Mouse (Mus musculus) kidney, postnatal 0 days (tissue): ENCODE data around the gene Celf6. TPM values are rescaled to one million over a fixed set of nuclear protein-coding genes. Genes with fewer than 3 reads are reported as not detected.

Source experiments
- ATAC-seq: fragments of 200-750 bp; cut with Nextera tagmentation; replicated peaks from 2 replicates; pipeline ENCODE4 v1.8.0; 2017; ENCODE audit warnings: low read depth, moderate number of reproducible peaks, moderate TSS enrichment, moderate library complexity; ENCODE audit not compliant: low FRiP score
- DNase-seq: peaks from one replicate; pipeline ENCODE4 v3.0.0-alpha.2; 2016; ENCODE audit warnings: low spot score
- H3K27ac ChIP-seq: fragments of 300-500 bp; sonication (generic); 2 replicates; pipeline ENCODE4 v1.5.1; 2014; ENCODE audit warnings: mild to moderate bottlenecking
- H3K27me3 ChIP-seq: fragments of 300-500 bp; sonication (generic); 2 replicates; pipeline ENCODE4 v1.6.1; 2014; ENCODE audit warnings: low read length, mixed read lengths; ENCODE audit not compliant: insufficient read depth
- H3K36me3 ChIP-seq: fragments of 300-500 bp; sonication (generic); 2 replicates; pipeline ENCODE4 v1.6.1; 2014; ENCODE audit warnings: low read length, mixed read lengths; ENCODE audit not compliant: insufficient read depth
- H3K4me1 ChIP-seq: fragments of 300-500 bp; sonication (generic); replicated peaks from 2 replicates; pipeline ENCODE4 v1.6.1; 2014; ENCODE audit warnings: antibody characterized with exemption, low read length, mixed read lengths; ENCODE audit not compliant: insufficient read depth
- H3K4me2 ChIP-seq: fragments of 300-500 bp; sonication (generic); 2 replicates; pipeline ENCODE4 v1.6.1; 2014; ENCODE audit warnings: mild to moderate bottlenecking, low read length, moderate library complexity, mixed read lengths
- H3K4me3 ChIP-seq: fragments of 300-500 bp; sonication (generic); replicated peaks from 2 replicates; pipeline ENCODE4 v1.5.1; 2014; ENCODE audit warnings: low read depth, low read length
- H3K9ac ChIP-seq: fragments of 300-500 bp; sonication (generic); 2 replicates; pipeline ENCODE4 v1.6.1; 2014; ENCODE audit warnings: low read depth, low read length
- H3K9me3 ChIP-seq: fragments of 300-500 bp; sonication (generic); replicated peaks from 2 replicates; pipeline ENCODE4 v1.6.1; 2016; ENCODE audit warnings: low read length, inconsistent platforms, mixed read lengths
- CTCF ChIP-seq: IDR thresholded peaks from 2 replicates; pipeline ENCODE4 v1.5.1; 2016; ENCODE audit warnings: antibody characterized with exemption, low read depth, mild to moderate bottlenecking, moderate library complexity
- WGBS: fragments of 180-500 bp; shearing (Covaris S2); extraction: QIAGEN DNeasy Blood & Tissue Kit; methylation state at CpG from one replicate; pipeline ENCODE4 v1.1.7; 2014; 5-methylcytosine and 5-hydroxymethylcytosine counted together
- polyA plus RNA-seq: library from polyadenylated mRNA; unstranded; fragments of >200 nt; fragmentation: Nextera tagmentation; extraction: Ambion mirVana; gene quantifications from 2 replicates; pipeline ENCODE4 v1.2.1, GENCODE M21; 2015

The Celf6 gene
- polyA plus RNA-seq, 1 experiment from 2014 or later: 0.14 TPM

DNA sequence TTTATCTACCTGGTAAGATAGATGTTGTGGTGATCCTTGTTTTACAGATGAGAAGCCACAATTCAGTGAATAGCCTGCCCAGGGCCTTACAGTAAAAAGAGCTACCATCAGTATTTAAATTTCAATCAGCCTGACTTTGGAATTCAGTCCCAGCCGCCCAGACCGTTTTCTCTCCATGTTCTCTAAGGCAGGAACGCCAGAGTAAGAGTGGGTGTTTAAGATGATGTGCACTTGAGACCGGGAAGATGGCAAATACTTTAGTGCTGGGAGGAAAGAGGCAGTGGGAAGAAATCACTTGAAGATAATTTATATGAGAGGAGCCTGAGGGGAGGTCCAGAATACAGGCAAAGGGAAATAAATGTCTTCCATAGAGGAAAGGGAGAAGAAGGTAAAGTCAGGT is 27.6 kb upstream of the Celf6 start:
- Histone ChIP-seq H3K9me3 (no peaks in the 10 kb centered on the region), H3K9ac (no peak overlapping the region), H3K27ac (no peak overlapping the region), H3K4me3 (no peak overlapping the region), H3K27me3 (no peaks in the 10 kb centered on the region), H3K4me2 (no peak overlapping the region), H3K4me1 (no peaks in the 10 kb centered on the region), H3K36me3 (no peaks in the 10 kb centered on the region)
- no peak for TF ChIP-seq CTCF
- ATAC-seq: no peak
- WGBS: 85% methylated on average over 4 of the region's 4 CpGs
- no peak for DNase-seq

DNA sequence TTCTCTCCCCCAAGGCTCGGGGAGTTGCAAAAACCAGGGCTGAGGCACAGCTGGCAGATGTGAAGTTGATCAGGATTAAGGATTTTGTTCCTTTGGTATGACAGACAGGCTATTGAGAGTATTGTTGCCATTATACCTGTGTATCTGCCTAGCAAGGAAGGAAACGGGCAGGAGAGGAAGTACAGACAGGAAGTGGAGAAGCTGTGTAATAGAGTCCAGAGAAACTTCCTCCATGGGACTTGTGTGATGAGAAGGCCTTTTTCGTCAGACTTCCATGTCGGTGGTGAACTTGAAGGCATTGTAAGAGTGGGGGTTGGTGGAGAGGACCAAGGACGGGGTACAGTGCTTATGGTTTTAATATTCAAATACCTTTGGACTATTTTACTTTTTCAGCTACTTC is 26.7 kb upstream of the Celf6 start:
- ATAC-seq (no peak), DNase-seq (no peak)
- H3K36me3 ChIP-seq: no peaks in the 10 kb centered on the region
- no peak overlapping the region for H3K4me3 ChIP-seq
- no peaks in the 10 kb centered on the region for H3K27me3 ChIP-seq
- H3K9me3 ChIP-seq: no peaks in the 10 kb centered on the region
- no peak overlapping the region for H3K4me2 ChIP-seq
- no peak for TF ChIP-seq CTCF
- H3K9ac ChIP-seq: no peak overlapping the region
- no peak overlapping the region for H3K27ac ChIP-seq
- H3K4me1 ChIP-seq: no peaks in the 10 kb centered on the region
- 78% methylated on average over 5 of the region's 5 CpGs for WGBS

DNA sequence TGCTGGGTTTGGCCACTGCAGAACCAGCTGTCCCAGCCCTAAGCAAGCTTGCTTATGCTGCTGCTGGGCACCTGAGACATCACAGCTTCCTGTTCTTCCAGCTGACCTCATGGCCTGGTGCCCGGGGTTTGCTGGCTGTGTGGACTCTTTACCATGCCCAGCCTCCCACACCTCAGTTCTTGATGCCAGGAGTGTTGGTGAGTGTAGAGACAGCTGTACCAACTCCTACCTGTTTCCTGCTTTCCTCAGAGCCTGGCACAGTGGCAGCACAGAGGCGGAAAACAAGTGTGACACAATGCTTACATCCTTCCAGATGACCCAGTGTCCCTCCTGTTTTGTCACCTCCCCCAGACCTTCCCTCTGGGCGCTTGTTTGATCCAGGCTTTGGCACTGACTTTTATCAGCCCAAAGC is 26.1 kb upstream of the Celf6 start:
- WGBS: 62% methylated on average over 3 of the region's 3 CpGs

DNA sequence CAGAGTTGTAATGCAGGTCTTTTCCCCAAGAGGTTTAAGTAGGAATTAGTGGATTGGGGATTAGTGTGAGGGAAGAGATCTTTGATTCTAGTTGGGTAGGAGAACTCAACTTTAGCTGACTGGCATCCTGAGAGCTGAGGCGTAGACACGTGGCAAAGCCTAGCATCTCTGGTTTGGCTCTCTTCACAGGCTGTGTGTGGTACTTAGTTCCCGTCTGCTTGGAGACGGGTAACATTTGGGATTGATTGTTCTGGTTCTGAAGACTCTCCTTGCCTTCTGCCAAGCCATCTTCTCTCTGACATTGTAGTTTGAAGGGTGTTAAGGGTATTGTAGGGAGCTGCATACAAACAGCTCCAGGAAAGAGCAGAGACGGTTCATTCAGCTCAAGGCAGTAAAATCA is 25.1 kb upstream of the Celf6 start:
- DNase-seq: no peak
- Histone ChIP-seq H3K9me3 (no peaks in the 10 kb centered on the region), H3K36me3 (no peaks in the 10 kb centered on the region), H3K4me2 (no peak overlapping the region), H3K9ac (no peak overlapping the region), H3K4me1 (no peaks in the 10 kb centered on the region), H3K27ac (no peak overlapping the region), H3K4me3 (no peak overlapping the region), H3K27me3 (no peaks in the 10 kb centered on the region)
- ATAC-seq: no peak
- TF ChIP-seq CTCF: no peak
- WGBS: 88% methylated on average over 5 of the region's 5 CpGs

More for the DNA sequence above, 26.1 kb upstream of the Celf6 start:
- Histone ChIP-seq H3K36me3 (no peaks in the 10 kb centered on the region), H3K27me3 (no peaks in the 10 kb centered on the region), H3K4me2 (no peak overlapping the region), H3K9me3 (no peaks in the 10 kb centered on the region), H3K4me1 (no peaks in the 10 kb centered on the region), H3K9ac (no peak overlapping the region), H3K27ac (no peak overlapping the region), H3K4me3 (no peak overlapping the region)
- ATAC-seq (no peak), DNase-seq (no peak)
- TF ChIP-seq CTCF: no peak

DNA sequence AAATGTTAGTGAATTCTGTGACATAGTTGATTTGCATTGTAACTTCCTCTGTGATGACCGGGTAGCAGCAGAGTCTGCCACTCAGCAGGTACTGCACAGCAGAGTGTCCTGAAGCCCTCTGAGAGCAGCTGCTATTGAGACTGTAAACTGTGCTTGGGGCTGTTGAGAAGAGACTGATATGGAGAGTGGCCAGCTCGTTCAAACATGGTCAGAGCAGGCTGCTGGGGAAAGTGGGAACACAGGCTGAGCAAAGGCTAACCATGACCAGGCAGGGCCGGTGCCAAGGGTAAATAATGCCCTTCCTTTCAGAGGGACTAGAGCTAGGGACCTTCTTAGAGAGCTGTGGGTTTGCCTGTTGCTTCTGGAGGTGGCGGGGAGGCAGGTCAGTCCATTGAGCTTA is 24.0 kb upstream of the Celf6 start:
- 87% methylated on average over 4 of the region's 4 CpGs for WGBS
- DNase-seq (no peak), ATAC-seq (no peak)
- no peak overlapping the region for H3K4me3 ChIP-seq
- no peaks in the 10 kb centered on the region for H3K9me3 ChIP-seq
- no peak overlapping the region for H3K4me2 ChIP-seq
- H3K9ac ChIP-seq: no peak overlapping the region
- no peak for TF ChIP-seq CTCF
- H3K36me3 ChIP-seq: peaks cover 2% of the 10 kb centered on the region; the same call in 1 of the 2 replicates
- no peaks in the 10 kb centered on the region for H3K27me3 ChIP-seq
- H3K27ac ChIP-seq: no peak overlapping the region
- H3K4me1 ChIP-seq: no peaks in the 10 kb centered on the region

DNA sequence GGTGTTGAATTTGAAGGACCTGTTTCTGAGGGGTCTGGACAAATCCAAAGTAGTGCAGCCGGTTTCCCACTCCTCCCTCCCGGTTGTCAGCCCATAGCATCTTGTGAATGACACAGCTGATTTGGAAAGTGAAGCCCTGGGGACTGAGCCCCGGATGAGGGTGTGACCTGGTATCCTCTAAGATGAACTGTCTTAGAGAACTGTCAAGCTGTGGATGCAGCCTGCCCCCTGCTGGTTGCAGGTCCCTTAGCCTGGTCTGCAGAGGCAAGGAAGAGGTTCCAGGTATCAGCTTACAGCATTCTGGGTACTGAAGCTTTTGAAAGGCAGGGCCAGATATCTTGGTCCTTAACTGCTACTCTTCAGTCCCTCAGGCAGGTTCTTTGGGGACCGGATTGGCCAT is 12.1 kb upstream of the Celf6 start:
- Histone ChIP-seq H3K27ac (no peak overlapping the region), H3K9me3 (no peaks in the 10 kb centered on the region), H3K4me3 (no peak overlapping the region), H3K4me2 (no peak overlapping the region), H3K36me3 (peaks cover 13% of the 10 kb centered on the region; the same call in 1 of the 2 replicates), H3K4me1 (no peaks in the 10 kb centered on the region), H3K27me3 (no peaks in the 10 kb centered on the region), H3K9ac (no peak overlapping the region)
- DNase-seq: peak; percentile 78
- peak; percentile 89 for TF ChIP-seq CTCF
- peak; percentile 70 for ATAC-seq
- WGBS: 22% methylated on average over 4 of the region's 4 CpGs

DNA sequence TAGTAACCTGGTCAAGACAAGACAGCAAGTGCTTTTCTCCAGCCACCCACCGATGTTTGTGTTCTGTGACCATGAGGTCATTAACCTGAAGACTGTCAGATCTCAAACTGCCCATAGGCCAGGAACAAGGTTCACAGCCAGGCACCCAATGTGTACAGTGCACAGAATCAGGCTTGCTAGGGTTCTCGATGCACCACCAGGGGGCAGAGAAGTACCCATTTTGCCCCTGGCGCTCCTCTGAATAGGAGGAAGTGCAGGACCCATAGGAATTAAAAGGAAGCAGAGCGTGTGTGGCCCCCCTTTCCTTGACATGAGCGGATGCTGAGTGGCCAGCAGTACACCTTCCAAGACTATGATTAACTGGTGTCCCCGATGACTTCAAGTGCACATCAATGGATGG is 10.6 kb upstream of the Celf6 start:
- ATAC-seq (peak; percentile 74), DNase-seq (peak; percentile 87)
- Histone ChIP-seq H3K4me2 (no peak overlapping the region), H3K9ac (no peak overlapping the region), H3K4me3 (no peak overlapping the region), H3K36me3 (peaks cover 13% of the 10 kb centered on the region; the same call in 1 of the 2 replicates), H3K27me3 (no peaks in the 10 kb centered on the region), H3K9me3 (no peaks in the 10 kb centered on the region), H3K27ac (no peak overlapping the region), H3K4me1 (no peaks in the 10 kb centered on the region)
- peak; percentile 86 for TF ChIP-seq CTCF
- WGBS: 20% methylated on average over 6 of the region's 6 CpGs
